Mouse (Mus musculus) frontal cortex, postnatal 14 days (tissue): ENCODE measurements around the gene Gpr158.

Experiments used
- DNase-seq, 2 experiments: peaks; one replicate each; pipeline ENCODE4 v3.0.0; 2022; ENCODE audit warnings: low spot score in 2 of 2

The Gpr158 gene

GRCm38 (mm10) chr2:21632136-21632535 lies 264.8 kb downstream of the Gpr158 start:
- DNase-seq = no peak

DNA sequence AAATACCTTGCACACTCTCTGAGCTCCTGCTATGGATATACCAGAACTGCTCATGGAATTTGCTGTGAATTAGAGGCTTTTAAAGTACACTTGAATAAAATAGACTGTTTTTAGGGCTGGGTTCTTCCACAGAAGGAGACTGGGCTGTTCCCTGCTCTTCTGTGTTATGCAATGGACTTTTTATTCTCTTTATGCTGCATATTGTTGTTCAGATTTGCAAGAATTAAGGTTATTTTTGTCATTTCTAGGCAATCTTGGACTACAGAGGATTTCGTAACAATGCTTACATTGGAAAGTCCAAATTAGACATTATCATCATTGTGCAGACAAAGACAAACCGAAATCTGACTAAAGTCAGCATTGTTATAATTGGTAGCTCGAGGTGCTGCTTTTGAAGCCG lies 298.4 kb downstream of the Gpr158 start:
- DNase-seq = no peak

DNA sequence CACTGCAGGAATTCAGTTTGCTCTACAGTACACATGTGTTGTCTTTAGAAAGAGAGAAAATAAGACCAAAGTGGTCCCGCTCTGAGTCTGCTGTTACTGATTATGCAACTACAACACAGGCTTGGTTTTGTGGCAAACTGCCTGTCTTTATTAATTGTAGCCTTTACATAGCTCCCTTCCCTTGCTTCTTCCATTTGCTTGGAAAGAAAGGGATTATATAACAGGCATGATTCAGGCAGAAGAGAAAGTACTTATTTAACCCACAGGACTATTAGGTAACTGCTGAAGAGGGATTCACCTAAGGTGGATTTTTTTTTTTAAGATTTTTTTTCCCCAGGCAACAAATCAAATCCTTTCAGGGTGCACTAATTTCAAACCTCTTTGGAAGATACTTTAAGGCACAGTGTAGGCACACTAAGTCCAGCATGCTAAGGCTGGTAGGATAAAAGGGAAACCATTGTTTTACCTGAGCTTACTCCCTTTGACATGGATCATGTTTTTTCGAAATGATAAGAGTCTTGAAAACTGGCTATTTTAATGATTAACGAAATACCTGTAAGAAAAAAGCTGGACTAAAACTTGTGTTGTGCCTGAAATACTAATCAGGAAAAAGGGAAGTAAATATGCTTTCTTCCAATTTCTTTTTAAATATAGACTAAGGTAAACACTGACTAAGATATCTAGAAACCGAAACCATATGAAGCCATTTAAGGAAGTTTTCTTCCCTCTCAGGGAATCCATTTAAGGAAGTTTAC lies 308.9 kb downstream of the Gpr158 start:
- no peak for DNase-seq

- DNase-seq = no peak
Measured at GRCm38 (mm10) chr2:21676839-21677123, 309.4 kb downstream of the Gpr158 start.

DNA sequence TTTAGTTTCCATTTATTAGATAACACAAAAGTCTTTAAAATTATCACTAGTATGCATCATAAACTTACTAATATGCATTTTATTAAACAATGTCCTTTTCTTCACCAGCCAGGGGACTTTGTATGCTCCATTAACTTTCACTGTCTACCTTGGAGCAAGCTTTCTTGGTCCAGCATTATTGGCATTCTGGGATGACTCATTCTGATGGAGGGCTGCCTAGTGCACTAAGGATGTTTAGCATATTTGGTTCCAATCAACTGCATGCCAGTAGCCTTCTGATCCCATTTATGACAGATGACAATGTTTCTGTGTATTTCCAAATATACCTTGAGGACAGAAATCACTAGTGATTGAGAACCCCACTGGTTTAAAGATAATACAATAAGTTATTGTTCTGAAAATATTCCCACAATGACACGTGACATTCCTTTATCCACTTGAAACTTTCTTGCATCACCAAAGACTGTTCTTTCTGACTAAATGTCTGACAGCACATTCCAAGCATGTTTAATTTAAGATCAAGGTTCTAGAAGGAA lies 313.5 kb downstream of the Gpr158 start:
- no peak for DNase-seq

DNA sequence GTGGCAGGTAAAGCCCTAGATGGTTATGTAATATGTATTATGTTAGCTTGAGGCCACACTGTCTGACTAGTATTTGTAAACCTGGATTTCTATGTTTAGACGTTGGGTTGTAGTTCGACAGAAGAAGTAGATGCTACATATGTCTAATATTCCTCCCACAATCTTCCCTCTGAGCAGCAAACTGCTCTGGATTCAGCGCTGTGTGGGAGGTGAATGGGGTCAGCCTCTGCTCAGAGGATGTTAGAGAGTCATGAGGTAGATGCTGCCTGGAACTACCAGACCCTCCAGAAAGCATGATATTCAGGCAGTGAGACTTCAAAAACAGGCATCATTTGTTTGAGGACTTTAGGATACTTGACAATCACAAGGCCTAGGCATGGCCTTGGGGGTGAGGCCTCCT lies 317.4 kb downstream of the Gpr158 start:
- no peak for DNase-seq

- DNase-seq = no peak
Measured at GRCm38 (mm10) chr2:21693128-21693527, 325.8 kb downstream of the Gpr158 start.

- DNase-seq = no peak
Measured at GRCm38 (mm10) chr2:21693807-21694594, 326.7 kb downstream of the Gpr158 start.

- DNase-seq = no peak
Measured at GRCm38 (mm10) chr2:21728075-21728474, 360.7 kb downstream of the Gpr158 start.

- no peak for DNase-seq
Measured at GRCm38 (mm10) chr2:21783721-21784120, 416.4 kb downstream of the Gpr158 start.

DNA sequence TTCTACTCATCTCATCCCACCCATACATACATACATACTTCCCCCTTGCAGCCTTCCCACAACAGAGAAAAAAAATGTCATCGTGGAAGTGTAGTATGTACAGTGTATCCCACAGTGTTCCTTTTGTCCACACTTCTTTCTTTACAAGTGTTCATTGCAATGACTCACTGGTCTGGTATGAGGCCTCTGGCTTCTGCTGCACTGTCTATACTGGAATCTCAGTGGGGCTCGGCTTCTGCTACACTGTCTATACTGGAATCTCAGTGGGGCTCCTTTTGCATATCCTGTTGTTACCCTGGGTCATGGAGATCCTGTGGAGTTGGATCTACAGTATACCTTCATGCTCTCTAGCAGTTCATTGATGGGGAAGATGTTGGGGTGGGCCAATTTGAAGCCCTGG lies 425.8 kb downstream of the Gpr158 start:
- DNase-seq = no peak

DNA sequence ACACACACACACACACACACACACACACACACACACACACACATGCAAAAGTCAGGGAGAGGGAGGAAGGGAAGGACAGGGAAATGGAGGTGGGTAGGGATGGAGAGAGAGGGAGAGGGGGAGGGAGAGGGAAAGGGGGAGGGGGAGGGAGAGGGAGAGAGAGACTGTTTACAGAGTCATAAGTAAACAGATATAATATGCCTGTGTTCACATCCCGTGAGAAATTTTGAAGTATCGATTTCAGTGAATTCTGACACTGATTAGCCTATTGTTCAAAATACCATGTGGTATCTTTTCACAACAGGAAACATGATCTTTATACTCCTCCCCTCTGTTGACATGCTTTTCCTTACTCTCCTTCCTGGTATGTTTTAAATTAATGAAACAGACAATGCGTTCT lies 432.3 kb downstream of the Gpr158 start:
- DNase-seq = no peak

GRCm38 (mm10) chr2:21800045-21800444 lies 432.7 kb downstream of the Gpr158 start:
- no peak for DNase-seq

DNA sequence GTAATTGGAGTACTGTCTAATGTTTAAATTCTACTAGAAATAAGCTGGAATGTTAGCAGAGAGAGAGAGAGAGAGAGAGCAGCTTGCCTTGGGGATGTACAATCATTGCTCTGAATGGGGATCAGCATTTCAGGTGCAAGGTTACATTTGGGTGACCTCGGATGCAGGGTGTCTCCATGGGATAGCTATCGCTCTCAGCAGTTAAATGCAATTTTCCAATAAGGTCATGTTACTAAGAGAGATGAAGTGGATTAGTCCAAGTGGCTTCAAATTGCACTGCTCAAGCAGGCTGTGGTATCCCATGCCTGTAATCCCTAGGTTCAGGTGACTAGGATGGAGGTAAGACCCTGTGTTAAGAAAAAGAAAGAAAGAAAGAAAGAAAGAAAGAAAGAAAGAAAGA lies 441.2 kb downstream of the Gpr158 start:
- no peak for DNase-seq

DNA sequence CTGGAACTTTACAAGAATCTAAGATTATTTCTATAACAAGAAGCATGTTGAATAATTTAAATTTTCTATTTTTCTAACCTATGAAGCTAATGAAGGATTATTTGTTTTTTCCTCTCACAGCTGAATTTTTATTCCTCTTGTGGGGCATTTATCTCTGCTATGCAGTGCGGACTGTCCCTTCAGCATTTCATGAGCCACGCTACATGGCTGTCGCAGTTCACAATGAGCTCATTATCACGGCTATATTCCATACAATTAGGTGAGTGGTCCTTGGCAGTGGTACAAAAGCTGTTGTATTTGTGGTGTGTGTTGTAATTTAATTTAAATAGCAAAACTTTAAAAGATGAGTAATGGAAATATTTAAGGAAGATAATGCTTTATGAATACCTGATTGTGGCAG lies 443.1 kb downstream of the Gpr158 start:
- no peak for DNase-seq

DNA sequence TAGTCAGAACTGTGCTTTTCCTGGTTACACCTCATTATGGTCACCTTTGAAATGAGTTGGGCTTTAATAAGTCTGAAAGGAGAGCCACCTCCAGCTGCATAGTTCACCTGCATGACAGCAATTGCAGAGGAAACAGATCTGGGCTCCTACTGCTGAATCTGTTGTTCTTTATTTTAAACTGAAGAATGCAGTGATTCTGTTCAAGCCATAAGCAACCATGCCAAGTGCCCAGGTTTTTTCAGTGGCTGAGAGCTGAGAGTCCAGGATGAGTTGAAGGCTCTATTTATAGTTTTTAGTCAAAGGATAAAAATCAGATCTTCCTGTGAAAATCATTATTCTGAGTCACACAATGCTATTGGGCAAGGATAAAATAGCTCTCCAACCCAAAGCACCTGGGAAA lies 496.7 kb downstream of the Gpr158 start:
- DNase-seq = no peak
